Mouse (Mus musculus): Measurements from ENCODE around the gene Hp. TPM values are rescaled to one million over a fixed set of nuclear protein-coding genes. Genes with fewer than 3 reads are reported as not detected.

The Hp gene
- polyA plus RNA-seq, 1 experiment from 2014 or later, result 246 TPM

- no peaks in the 10 kb centered on the region for H3K9me3 ChIP-seq (replicated peaks; ENCODE audit: control insufficient read depth, low read length)
- H3K27me3 ChIP-seq (ENCODE audit: control insufficient read depth, insufficient read depth, low read depth, low read length), result no peaks in the 10 kb centered on the region
- H3K9ac ChIP-seq (ENCODE audit: low read depth, low read length), result no peak overlapping the region
- ATAC-seq (ENCODE audit: low read depth), result 0 out of 2 replicates have a peak, but pooled peaks have one; percentile 20
- H3K36me3 ChIP-seq (ENCODE audit: control insufficient read depth, insufficient read depth), result no peaks in the 10 kb centered on the region; the same call in 1 of the 2 replicates
- WGBS (ENCODE audit: insufficient replicate concordance), result 41% methylated on average over 8 of the region's 8 CpGs
- H3K4me2 ChIP-seq (ENCODE audit: low read depth, low read length), result no peak overlapping the region
- no peaks in the 10 kb centered on the region; the same call in 1 of the 2 replicates for H3K4me1 ChIP-seq (ENCODE audit: control insufficient read depth, low read depth, low read length)
- no peak overlapping the region for H3K27ac ChIP-seq (ENCODE audit: low read length)
- H3K4me3 ChIP-seq (ENCODE audit: low read depth, low read length), result no peak overlapping the region
Observed at GRCm38 (mm10) chr8:109595854-109596253, 16.9 kb upstream of the Hp start.

GRCm38 (mm10) chr8:109593117-109593788, 14.3 kb upstream of the Hp start:
- no peak for ATAC-seq (ENCODE audit: low read depth)

GRCm38 (mm10) chr8:109592164-109592563, 13.2 kb upstream of the Hp start:
- H3K4me1 ChIP-seq (ENCODE audit: control insufficient read depth, low read depth, low read length), result no peaks in the 10 kb centered on the region; the same call in 1 of the 2 replicates
- no peaks in the 10 kb centered on the region for H3K9me3 ChIP-seq (replicated peaks; ENCODE audit: control insufficient read depth, low read length)
- H3K27me3 ChIP-seq (ENCODE audit: control insufficient read depth, insufficient read depth, low read depth, low read length), result no peaks in the 10 kb centered on the region
- WGBS (ENCODE audit: insufficient replicate concordance), result 67% methylated on average over 5 of the region's 5 CpGs
- H3K4me2 ChIP-seq (ENCODE audit: low read depth, low read length), result no peak overlapping the region
- no peak overlapping the region for H3K9ac ChIP-seq (ENCODE audit: low read depth, low read length)
- no peak overlapping the region for H3K4me3 ChIP-seq (ENCODE audit: low read depth, low read length)
- no peaks in the 10 kb centered on the region; the same call in 1 of the 2 replicates for H3K36me3 ChIP-seq (ENCODE audit: control insufficient read depth, insufficient read depth)
- no peak; the same call in 1 of the 2 replicates for ATAC-seq (ENCODE audit: low read depth)
- H3K27ac ChIP-seq (ENCODE audit: low read length), result no peak overlapping the region

More at GRCm38 (mm10) chr8:109593117-109593788, 14.3 kb upstream of the Hp start:
- H3K4me2 ChIP-seq (ENCODE audit: low read depth, low read length), result no peak overlapping the region
- H3K27ac ChIP-seq (ENCODE audit: low read length), result no peak overlapping the region
- H3K36me3 ChIP-seq (ENCODE audit: control insufficient read depth, insufficient read depth), result no peaks in the 10 kb centered on the region; the same call in 1 of the 2 replicates
- H3K27me3 ChIP-seq (ENCODE audit: control insufficient read depth, insufficient read depth, low read depth, low read length), result no peaks in the 10 kb centered on the region
- H3K9ac ChIP-seq (ENCODE audit: low read depth, low read length), result no peak overlapping the region
- WGBS (ENCODE audit: insufficient replicate concordance), result 58% methylated on average over 6 of the region's 6 CpGs
- H3K9me3 ChIP-seq (replicated peaks; ENCODE audit: control insufficient read depth, low read length), result no peaks in the 10 kb centered on the region
- no peak overlapping the region for H3K4me3 ChIP-seq (ENCODE audit: low read depth, low read length)
- H3K4me1 ChIP-seq (ENCODE audit: control insufficient read depth, low read depth, low read length), result no peaks in the 10 kb centered on the region; the same call in 1 of the 2 replicates

GRCm38 (mm10) chr8:109591367-109591766, 12.4 kb upstream of the Hp start:
- H3K9ac ChIP-seq (ENCODE audit: low read depth, low read length), result no peak overlapping the region

GRCm38 (mm10) chr8:109590901-109591300, 11.9 kb upstream of the Hp start:
- Histone ChIP-seq H3K27me3 (ENCODE audit: control insufficient read depth, insufficient read depth, low read depth, low read length) (no peaks in the 10 kb centered on the region), H3K4me2 (ENCODE audit: low read depth, low read length) (no peak overlapping the region), H3K36me3 (ENCODE audit: control insufficient read depth, insufficient read depth) (no peaks in the 10 kb centered on the region; the same call in 1 of the 2 replicates), H3K9ac (ENCODE audit: low read depth, low read length) (no peak overlapping the region), H3K4me3 (ENCODE audit: low read depth, low read length) (no peak overlapping the region), H3K4me1 (ENCODE audit: control insufficient read depth, low read depth, low read length) (no peaks in the 10 kb centered on the region; the same call in 1 of the 2 replicates), H3K9me3 (replicated peaks; ENCODE audit: control insufficient read depth, low read length) (no peaks in the 10 kb centered on the region), H3K27ac (ENCODE audit: low read length) (no peak overlapping the region)
- ATAC-seq (ENCODE audit: low read depth), result no peak
- WGBS (ENCODE audit: insufficient replicate concordance), result 75% methylated on average over 9 of the region's 9 CpGs

More at GRCm38 (mm10) chr8:109591367-109591766, 12.4 kb upstream of the Hp start:
- H3K27ac ChIP-seq (ENCODE audit: low read length), result no peak overlapping the region
- no peak overlapping the region for H3K4me2 ChIP-seq (ENCODE audit: low read depth, low read length)
- WGBS (ENCODE audit: insufficient replicate concordance), result 50% methylated on average over 3 of the region's 3 CpGs
- no peak overlapping the region for H3K4me3 ChIP-seq (ENCODE audit: low read depth, low read length)
- no peaks in the 10 kb centered on the region; the same call in 1 of the 2 replicates for H3K36me3 ChIP-seq (ENCODE audit: control insufficient read depth, insufficient read depth)
- no peaks in the 10 kb centered on the region for H3K9me3 ChIP-seq (replicated peaks; ENCODE audit: control insufficient read depth, low read length)
- H3K4me1 ChIP-seq (ENCODE audit: control insufficient read depth, low read depth, low read length), result no peaks in the 10 kb centered on the region; the same call in 1 of the 2 replicates
- no peaks in the 10 kb centered on the region for H3K27me3 ChIP-seq (ENCODE audit: control insufficient read depth, insufficient read depth, low read depth, low read length)
- ATAC-seq (ENCODE audit: low read depth), result peak; percentile 22; the same call in 1 of the 2 replicates

- H3K4me2 ChIP-seq (ENCODE audit: low read depth, low read length), result no peak overlapping the region
- H3K36me3 ChIP-seq (ENCODE audit: control insufficient read depth, insufficient read depth), result no peaks in the 10 kb centered on the region
- H3K4me3 ChIP-seq (ENCODE audit: low read depth, low read length), result no peak overlapping the region
- peak; percentile 74 for ATAC-seq (ENCODE audit: low read depth)
- peaks cover 3% of the 10 kb centered on the region for H3K4me1 ChIP-seq (ENCODE audit: control insufficient read depth, low read depth, low read length)
- 44% methylated on average over 7 of the region's 7 CpGs for WGBS (ENCODE audit: insufficient replicate concordance)
- H3K27me3 ChIP-seq (ENCODE audit: control insufficient read depth, insufficient read depth, low read depth, low read length), result no peaks in the 10 kb centered on the region
- no peak overlapping the region for H3K27ac ChIP-seq (ENCODE audit: low read length)
- no peak overlapping the region for H3K9ac ChIP-seq (ENCODE audit: low read depth, low read length)
- no peaks in the 10 kb centered on the region for H3K9me3 ChIP-seq (replicated peaks; ENCODE audit: control insufficient read depth, low read length)
Observed at GRCm38 (mm10) chr8:109586972-109587504, 8.1 kb upstream of the Hp start.

- no peak overlapping the region for H3K4me3 ChIP-seq (ENCODE audit: low read depth, low read length)
- no peaks in the 10 kb centered on the region for H3K27me3 ChIP-seq (ENCODE audit: control insufficient read depth, insufficient read depth, low read depth, low read length)
- H3K4me1 ChIP-seq (ENCODE audit: control insufficient read depth, low read depth, low read length), result peaks cover 3% of the 10 kb centered on the region; the same call in 1 of the 2 replicates
- no peaks in the 10 kb centered on the region for H3K9me3 ChIP-seq (replicated peaks; ENCODE audit: control insufficient read depth, low read length)
- H3K9ac ChIP-seq (ENCODE audit: low read depth, low read length), result no peak overlapping the region
- H3K36me3 ChIP-seq (ENCODE audit: control insufficient read depth, insufficient read depth), result no peaks in the 10 kb centered on the region
- H3K4me2 ChIP-seq (ENCODE audit: low read depth, low read length), result peak overlapping the region; percentile 13
- H3K27ac ChIP-seq (ENCODE audit: low read length), result peak overlapping the region; percentile 80
- no peak for ATAC-seq (ENCODE audit: low read depth)
Observed at GRCm38 (mm10) chr8:109585652-109586051, 6.7 kb upstream of the Hp start.

GRCm38 (mm10) chr8:109584830-109585229, 5.9 kb upstream of the Hp start:
- peaks cover 3% of the 10 kb centered on the region; the same call in 1 of the 2 replicates for H3K4me1 ChIP-seq (ENCODE audit: control insufficient read depth, low read depth, low read length)
- no peaks in the 10 kb centered on the region for H3K9me3 ChIP-seq (replicated peaks; ENCODE audit: control insufficient read depth, low read length)
- H3K9ac ChIP-seq (ENCODE audit: low read depth, low read length), result no peak overlapping the region
- 58% methylated on average over 3 of the region's 3 CpGs for WGBS (ENCODE audit: insufficient replicate concordance)
- peak; percentile 63 for ATAC-seq (ENCODE audit: low read depth)
- H3K4me2 ChIP-seq (ENCODE audit: low read depth, low read length), result no peak overlapping the region
- no peaks in the 10 kb centered on the region for H3K27me3 ChIP-seq (ENCODE audit: control insufficient read depth, insufficient read depth, low read depth, low read length)
- no peaks in the 10 kb centered on the region for H3K36me3 ChIP-seq (ENCODE audit: control insufficient read depth, insufficient read depth)
- H3K27ac ChIP-seq (ENCODE audit: low read length), result peak overlapping the region; percentile 80
- no peak overlapping the region for H3K4me3 ChIP-seq (ENCODE audit: low read depth, low read length)

GRCm38 (mm10) chr8:109584293-109584692, 5.3 kb upstream of the Hp start:
- Histone ChIP-seq H3K4me2 (ENCODE audit: low read depth, low read length) (no peak overlapping the region), H3K4me1 (ENCODE audit: control insufficient read depth, low read depth, low read length) (peaks cover 3% of the 10 kb centered on the region; the same call in 1 of the 2 replicates), H3K4me3 (ENCODE audit: low read depth, low read length) (no peak overlapping the region), H3K36me3 (ENCODE audit: control insufficient read depth, insufficient read depth) (no peaks in the 10 kb centered on the region), H3K9ac (ENCODE audit: low read depth, low read length) (no peak overlapping the region), H3K9me3 (replicated peaks; ENCODE audit: control insufficient read depth, low read length) (no peaks in the 10 kb centered on the region), H3K27me3 (ENCODE audit: control insufficient read depth, insufficient read depth, low read depth, low read length) (no peaks in the 10 kb centered on the region), H3K27ac (ENCODE audit: low read length) (peak overlapping the region; percentile 32)
- no peak; the same call in 1 of the 2 replicates for ATAC-seq (ENCODE audit: low read depth)
- 65% methylated on average over 4 of the region's 4 CpGs for WGBS (ENCODE audit: insufficient replicate concordance)

Data from liver, embryonic 16.5 days (tissue).